Mouse (Mus musculus) adrenal gland (tissue): ENCODE measurements at regions not wholly inside any gene's neighbourhood (a gene's known extent, or its start where the extent isn't known, plus 50 kb on each side); places are given as distances from the start of the nearest gene placed in this dataset.

Source experiments
- intact Hi-C: fragments of 180-260 bp; cut with DNase I; formaldehyde crosslinking; loops from one replicate; pipeline ENCODE4 v1.15.1; 2025

DNA sequence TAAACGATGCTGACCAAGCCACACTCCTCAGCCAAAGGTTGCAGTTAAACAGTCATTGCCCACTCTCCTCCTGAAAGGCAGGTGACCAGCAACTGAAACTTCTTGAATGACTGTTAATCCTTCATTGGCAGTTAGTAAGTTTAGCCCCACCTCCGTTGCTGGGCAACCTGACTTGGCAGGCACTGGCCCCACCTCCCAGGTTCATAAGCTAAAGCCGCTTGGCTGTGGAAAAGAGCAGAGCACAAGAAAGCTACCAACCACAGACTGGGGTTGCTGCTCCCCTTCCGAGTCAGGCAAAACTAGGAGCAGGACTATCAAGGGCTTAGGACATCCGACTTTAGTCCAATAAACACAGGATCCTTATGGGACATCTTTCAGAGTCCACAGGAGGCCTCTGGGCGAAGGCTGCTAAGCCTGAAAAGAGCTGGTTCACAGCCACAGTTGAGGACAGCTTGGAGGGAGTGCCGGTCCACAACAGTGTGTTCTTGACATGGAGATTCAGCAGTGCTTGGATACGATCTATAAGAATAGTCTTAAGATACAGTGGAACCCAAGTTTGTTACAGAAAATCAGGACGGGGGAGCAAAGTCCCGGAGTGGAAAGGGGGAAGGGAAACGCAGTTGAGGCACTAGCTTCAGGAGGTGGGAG, 67.7 kb upstream of the Kcnma1 start:
- intact Hi-C loops, result no loop called here

DNA sequence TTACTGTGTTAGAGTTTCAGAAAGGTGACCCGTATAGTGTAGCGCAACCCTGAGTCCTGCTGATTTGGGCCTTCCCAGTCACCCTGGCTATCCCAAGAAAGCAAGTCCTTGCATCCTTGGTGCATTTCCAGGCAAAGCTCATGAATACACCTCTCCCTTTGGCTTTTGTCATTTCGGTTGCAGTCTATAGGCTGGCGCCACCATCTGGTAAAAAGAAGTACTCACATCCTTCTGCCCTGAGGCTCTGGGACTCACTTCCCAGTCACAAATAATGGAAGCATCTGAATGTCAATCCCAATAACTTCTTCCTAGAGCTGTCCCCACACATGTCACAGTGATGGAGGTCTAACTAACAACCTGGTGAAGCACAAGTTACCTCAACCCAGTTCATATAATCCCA, 54.4 kb upstream of the Kcnma1 start:
- intact Hi-C loops, result loop anchor here (2.0 to 5.0 kb wide), 3 partner anchors 64 to 206 kb away; no protein-coding TSS in a partner anchor

GRCm38 (mm10) chr14:24067657-24068056, 53.4 kb upstream of the Kcnma1 start:
- intact Hi-C loops, result loop anchor here (2.0 to 5.0 kb wide), 3 partner anchors 65 to 207 kb away; no protein-coding TSS in a partner anchor

- intact Hi-C loops, result loop anchor here (5.0 kb wide), 2 partner anchors 67 to 117 kb away; no protein-coding TSS in a partner anchor
These were observed 51.0 kb upstream of the Kcnma1 start for GRCm38 (mm10) chr14:24065231-24065767.
